Mouse (Mus musculus) kidney, postnatal 10 days (tissue): ENCODE measurements at regions not wholly inside any gene's neighbourhood (a gene's known extent, or its start where the extent isn't known, plus 50 kb on each side); places are given as distances from the start of the nearest gene placed in this dataset.

Source experiments
- DNase-seq: peaks from one replicate; pipeline ENCODE4 v3.0.0; 2021; ENCODE audit warnings: mixed read lengths

DNA sequence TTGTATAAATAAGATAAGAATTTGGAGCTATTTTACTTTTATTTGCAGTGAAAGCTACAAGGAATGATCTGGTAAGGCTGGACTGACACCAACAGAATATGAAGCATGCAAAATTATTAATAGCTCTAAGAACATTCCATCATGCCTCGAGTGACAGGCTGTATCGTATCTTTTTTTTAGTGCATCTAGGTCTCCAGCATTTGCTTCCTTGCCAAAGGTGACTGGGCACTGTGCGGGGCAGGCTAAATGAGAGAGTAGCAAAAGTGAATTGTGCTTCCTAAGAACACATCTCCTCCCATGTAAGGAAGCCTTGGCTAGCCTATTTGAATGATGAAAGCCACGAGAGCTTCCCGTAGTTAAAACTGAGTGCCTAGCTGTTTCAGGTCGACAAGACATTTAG is 261.5 kb upstream of the Ndst3 start:
- DNase-seq: no peak

DNA sequence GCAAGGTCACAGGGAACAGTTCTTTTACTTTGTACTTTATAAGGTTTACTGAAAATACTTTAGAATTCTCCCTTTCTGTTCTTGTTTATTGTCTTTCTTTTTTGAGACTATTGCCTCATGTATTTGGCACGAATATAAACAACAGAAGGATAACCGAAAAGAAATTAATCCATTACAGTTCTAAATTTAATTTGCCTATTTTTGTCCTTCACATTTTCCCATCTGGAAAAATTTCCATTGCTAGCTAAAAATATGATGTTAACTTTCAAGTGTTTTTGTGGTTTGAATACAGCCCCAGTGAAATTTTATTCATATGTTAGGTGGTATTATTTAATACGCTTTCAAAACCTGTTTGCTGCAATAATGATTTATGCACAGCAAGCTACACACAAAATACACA is 276.7 kb upstream of the Ndst3 start:
- DNase-seq: no peak

DNA sequence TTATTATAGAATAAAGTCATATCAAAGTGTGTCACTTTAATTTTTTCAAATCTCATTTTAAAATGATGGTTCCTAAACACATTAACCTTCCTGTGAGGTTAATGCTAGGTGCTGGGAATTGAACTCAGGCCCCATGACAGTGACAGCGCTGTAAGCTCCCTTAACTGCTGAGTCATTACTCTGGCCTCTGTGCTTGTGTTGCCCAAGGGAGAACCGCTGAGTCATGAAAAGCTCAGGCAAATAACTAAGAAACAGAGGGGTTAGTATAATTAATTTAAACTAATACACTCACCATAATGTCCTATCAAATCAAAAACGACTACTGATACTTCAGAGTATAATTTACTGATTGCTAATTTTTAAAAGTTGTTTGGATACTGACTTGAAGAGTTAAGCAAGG is 281.7 kb upstream of the Ndst3 start:
- DNase-seq: no peak

DNA sequence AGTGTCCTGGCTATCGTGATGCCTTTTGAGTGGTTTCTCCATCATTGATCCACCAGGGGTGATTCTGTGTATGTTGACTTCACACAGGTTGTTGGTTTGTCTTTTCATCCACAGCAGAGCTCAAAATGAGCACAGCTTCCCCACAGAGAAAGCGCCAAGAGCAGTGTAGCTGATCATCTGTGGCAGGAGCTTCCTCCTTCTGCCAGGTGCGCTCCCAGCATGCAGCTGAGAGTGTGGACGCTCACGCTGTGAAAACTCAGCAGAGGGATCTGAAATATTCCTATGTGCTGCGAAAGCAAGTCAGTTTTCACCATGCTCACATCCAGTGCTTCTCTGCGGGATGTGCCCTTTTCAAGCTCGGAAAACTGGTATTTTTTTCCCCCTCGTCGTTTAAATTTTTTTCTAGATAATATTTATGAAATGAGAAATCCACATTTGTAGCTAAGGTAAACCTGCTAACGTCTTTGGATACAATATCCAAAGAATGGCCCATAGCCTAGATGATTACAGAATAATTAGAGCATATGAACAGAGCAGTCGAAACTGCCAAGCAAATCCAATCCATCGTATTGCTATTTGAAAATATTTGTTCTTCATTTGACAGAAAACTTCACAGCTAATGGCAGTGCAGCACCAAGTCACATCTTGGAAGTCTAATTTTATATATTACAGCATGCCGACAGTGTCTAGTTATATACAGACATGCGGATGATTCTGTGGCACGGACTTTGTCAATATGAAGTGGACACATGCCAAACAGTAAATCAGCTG is 283.3 kb upstream of the Ndst3 start:
- no peak for DNase-seq

DNA sequence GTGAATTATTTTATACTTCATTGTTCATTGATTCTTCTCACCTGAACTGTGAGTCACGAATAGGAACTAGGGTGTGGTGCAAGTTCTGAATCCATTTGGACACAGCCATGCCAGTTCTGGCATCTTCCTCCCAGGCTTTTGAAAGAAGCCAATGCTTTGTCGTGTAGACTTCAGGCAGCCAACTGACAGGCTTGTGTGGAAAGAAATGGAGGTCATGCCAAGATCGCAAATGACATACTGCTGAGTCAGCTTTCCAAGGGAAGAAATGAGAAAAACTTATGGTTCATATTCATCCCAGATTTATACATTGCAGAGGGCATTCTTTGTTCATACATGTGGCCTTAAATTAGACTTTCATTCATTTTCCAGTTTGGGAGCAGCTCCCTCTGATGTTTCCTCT is 285.8 kb upstream of the Ndst3 start:
- DNase-seq: no peak

DNA sequence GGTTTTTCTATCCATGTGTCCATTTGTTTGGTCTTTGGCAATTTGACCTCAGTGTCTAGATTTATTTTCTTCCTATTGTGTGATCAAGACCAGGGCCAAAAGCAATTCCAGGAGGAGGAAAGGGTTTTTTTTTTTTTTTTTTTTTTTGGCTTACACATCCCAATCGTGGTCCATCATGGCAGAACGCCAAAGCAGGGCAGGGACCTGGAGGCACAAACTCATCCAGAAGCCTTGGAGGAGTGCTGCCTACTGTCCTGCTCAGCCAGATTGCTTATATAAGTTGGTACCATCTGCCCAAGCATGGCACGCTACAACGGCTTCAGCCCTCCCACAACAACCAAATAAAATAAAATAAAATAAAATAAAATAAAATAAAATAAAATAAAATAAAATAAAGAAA is 286.5 kb upstream of the Ndst3 start:
- DNase-seq: no peak

DNA sequence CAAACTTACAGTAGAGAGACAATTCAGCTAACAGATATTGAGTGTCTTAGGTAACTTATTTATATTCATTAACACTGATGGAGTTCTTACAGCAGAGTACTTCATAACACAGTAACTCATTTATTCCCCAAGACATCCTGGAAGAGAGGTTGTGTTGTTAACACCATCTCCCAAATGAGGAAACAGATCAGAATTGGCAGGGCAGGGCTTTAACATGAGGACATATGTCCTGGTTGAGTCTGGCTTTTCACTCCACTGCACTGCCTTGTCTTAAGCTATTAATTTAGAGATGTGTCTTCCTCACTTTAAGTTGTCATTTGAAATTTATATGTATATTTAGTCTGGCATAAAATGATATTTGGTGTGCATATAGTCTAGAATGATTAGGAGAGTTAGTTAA is 292.4 kb upstream of the Ndst3 start:
- no peak for DNase-seq

DNA sequence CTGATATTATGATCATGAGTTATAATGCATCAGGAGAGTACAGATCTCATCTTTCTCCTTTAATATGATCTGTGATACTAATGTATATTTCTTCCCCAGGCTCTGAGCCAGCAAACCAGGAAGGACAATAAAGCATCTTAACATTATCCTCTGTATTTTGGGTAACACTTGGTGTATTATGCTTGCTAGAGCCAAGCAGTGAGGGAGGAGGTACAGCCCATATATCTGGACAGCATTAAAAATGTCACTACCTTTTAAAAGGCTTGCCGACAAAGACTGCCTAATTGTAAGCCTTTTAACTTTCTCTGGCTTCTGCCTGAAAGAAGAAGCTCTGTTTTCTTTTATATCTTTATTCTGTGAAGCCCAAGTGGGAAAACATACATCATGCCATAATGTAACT is 292.9 kb upstream of the Ndst3 start:
- no peak for DNase-seq

DNA sequence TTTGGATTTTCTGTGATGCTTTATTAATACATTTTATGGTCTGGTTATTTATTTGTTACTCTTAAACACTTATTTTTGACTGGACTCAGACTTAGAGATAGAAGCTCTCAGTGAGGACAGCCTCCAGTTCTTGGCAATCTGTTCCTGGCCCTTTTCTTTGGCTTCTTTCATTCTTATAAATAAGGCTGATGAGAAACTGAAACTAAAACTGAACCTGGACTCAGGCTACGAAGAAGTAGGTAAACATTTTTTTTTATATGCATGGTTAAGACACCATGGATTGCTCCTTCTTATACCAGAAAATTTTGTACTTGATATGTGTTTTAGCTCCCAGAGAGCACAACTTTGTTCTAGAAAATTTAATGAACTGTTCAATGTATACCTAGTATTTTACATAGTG is 293.4 kb upstream of the Ndst3 start:
- DNase-seq: no peak

DNA sequence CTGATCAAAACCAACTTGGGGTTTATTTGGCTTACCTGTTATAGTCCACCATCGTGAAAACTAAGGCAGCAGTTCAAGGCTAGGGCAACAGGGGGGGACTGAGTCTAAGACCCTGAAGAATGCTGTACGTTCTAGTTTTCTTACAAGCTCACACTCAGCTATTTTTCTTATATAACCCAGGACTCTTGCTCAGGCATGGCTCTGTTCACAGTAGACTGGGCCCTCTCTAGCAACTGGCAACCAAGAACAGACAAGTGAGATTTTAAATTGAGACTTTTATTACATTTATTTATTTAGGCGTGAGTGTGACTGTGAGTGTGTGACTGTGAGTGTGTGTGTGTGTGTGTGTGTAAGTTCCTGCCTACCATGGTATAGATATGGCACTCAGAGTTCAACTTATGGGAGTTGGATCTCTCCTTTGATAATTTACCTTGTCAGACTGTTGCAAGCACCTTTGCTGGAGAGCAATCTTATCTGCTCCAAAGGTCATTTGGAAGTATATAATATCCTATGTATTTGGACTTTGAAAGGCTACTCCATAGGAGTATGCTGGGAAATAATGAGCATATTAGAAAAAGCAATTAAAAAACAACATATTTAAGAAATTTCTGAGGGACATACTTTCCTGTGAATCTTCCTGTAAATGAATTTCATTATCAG is 309.4 kb upstream of the Ndst3 start:
- DNase-seq: no peak

DNA sequence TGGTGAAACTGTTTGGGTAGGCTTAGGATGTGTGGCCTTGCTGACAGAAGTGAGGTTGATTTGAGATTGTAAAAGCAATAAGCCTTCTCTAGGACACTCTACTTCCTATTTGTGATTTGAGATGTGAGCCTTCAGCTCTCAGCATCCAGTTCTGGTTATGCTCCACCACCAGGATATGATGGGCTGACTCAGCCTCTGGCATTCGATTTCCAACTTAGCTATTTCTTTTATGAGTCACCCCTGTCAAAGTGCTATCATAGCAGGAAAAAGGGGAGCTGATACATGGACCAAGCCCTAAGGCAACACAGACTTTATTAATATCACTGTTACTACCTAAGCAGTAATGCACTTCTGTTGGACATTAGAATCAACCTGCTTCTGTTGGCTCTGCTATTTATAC is 310.2 kb upstream of the Ndst3 start:
- DNase-seq: no peak

DNA sequence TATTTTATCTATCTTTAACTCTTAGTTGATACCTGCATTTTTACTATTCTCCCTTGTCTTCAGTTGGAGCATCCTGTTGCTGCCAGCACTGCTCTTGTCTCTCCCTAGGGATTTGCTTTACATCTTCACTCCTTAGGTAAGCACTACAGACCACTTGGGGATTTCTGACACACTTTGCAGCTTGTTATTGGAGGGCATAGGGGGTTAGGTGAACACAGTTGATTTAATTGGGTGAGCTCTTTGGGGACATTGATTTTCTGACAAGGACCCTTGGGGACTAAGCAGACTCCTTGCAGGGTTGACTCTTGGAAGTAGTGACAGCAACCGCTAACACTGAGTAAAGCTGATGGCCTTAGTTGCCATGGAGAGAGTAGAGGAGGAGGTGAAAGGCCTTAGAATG is 309.0 kb upstream of the Tram1l1 start:
- DNase-seq: no peak

DNA sequence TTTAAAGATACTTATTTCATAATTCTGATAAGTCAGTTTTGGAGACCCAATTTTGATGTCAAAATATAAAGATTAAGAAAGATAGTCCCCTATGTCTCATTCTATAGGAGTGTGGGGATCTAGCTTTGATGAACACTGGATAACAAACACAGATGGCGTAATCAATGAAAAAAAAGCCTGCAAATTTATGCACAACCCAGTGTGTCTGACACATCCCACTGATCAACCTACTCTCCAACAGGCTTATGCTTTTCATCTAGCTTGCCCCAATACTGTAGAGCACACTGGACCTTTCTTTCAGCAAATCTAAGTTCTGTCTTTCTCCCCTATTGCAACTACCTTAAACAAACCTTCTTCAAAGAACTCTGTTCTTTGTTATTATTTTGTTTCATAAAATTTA is 302.0 kb upstream of the Tram1l1 start:
- no peak for DNase-seq

DNA sequence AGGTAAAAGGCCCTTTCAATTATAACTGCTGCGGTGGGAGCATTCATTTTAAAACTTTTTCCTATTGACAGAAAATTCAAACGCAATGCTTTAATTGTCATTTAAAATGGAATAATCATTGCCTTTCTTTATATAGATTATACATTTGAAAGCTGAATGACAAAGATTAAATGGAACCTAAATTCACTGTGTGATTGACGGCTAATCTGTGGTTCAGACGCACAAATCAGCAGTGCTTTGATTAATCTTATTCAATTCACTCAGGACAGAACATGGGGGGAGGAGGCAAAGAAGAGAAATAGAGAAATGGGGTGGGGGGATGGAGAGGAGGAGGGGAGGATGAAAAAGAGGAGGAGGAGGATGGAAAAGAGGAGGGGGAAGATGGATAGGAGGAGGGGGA is 294.5 kb upstream of the Tram1l1 start:
- no peak for DNase-seq

DNA sequence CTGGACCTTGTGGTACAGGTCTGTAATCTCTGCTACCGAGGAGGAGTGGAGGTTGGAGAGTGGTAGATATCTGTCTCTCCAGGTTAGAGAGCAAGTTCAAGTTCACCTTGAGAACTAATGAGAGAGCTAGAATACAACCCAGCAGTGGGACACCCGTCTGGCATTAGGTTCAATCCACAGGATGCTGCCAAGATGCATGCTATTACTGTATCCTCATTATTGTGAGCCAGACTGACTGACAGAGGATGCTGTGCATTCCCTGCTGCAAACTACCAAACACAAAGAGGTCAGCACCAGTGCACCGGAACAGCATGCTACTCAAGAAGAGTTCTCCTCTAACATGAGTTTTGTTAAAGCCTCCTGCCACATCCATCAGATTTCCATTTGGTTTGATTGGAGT is 253.6 kb upstream of the Tram1l1 start:
- DNase-seq: no peak

DNA sequence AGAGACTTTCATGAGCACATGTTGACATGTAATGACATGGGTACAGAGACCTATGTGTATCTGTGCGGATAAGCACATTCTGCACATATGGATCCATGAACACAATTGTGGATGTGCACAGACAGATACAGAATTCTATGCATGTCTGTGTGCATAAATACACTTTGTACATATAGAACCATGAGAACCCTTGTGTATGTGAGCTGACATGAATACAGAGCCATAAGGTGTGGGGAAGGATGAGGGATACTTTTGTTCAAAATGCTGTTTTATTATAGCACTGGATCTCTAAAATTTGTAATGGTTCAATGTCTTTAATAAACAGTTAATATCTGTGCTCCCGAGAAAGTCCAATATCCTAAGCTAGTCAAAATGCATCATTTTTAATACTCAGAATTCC is 253.1 kb upstream of the Tram1l1 start:
- DNase-seq: no peak

DNA sequence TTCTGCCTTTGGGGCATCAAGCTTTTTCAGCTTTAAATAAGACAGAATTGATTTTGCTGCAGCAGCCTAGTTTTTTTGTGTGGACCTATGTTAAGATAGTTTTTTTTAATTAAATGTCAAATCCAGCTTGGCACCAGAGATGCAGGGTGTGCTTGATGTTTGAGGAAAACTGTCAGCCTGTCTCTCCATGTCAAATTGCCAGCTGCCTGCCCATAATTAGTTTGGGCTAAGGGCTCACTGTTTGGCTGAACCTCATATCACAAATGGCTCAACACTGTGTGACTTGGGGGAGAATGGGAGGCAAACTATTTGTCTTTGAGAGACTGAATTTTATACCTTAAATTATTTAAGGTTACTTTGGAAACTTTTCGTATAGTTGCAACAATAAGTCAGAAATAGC is 252.7 kb upstream of the Tram1l1 start:
- no peak for DNase-seq

DNA sequence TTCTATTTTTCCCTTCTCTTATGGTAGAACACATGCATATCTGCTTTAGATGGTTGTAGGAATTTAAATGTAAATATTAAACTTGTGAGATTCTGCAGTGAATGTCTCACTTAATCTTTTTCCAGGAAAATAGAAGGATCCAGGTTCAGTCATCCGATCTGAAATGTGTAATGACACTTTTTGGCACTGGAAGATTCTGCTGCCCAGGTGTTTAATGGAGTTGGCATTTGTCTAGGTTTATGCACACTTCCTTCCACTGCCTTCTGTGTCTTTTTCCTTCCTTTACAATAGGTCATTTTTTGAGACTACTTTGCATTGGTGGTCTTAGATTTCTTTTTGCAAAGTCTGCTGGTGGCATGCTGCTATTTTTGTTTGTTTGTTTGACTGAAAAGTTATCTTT is 251.5 kb upstream of the Tram1l1 start:
- DNase-seq: no peak

DNA sequence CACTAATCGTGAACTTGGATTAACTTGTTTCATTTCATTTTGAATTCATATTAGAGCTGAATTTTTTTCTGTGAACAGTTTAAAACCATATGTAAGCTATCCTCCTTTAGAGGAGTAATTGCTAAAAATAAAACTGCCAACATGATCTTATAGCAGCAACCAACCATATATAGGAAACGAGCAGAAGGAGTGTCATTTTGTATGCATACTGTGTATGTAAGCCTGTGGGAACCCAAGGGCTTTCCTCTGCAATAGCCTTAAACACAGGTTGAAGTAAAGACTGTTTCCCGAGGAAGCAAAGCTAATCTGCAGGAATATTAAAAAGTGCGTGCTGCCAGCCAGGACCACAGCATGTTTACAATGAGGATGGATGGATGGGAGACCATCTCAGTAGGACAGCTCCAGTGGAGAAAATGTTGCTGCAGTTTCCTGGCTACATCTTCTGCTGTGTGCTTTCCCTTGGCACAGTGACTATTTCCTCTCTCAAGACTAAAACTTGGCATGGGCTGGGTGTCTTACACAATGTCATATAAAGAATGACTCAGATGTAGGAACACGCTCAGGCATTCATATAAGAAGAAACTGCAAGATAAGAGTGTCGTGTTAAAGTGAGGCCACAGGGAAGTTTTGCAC is 244.6 kb upstream of the Tram1l1 start:
- no peak for DNase-seq

DNA sequence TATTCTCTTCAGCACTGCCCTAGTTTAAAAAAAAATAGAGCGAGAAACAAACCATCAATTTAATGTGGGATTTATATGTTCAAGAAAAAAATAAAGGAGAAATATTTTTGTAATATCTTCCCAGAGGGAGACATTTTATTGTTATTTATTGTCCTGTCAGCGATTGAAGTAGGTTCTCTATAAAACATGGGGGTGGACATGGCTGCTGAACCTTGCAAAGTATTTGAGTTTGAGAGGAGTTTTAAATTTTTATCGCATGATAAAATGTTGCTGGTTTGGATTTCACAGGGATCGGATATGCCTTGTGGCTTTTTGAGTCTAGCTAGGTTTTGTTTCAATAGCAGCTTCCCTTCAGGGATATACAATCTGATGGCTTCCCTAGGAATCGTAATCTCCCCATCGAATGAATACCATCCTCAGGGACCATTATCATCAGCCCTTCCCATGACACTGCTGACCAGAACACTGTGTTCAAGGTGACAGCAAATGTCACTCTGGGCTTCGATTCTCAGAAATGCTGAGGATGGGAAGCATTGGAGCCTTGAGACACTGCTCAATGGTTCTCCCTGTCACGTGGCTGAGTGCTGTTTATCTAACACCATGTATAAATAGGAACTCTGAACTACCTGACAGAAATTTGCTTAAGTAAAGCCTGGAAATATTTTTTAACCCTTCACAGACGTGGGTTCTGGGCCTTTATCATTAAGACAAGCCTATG is 228.1 kb upstream of the Tram1l1 start:
- no peak for DNase-seq

DNA sequence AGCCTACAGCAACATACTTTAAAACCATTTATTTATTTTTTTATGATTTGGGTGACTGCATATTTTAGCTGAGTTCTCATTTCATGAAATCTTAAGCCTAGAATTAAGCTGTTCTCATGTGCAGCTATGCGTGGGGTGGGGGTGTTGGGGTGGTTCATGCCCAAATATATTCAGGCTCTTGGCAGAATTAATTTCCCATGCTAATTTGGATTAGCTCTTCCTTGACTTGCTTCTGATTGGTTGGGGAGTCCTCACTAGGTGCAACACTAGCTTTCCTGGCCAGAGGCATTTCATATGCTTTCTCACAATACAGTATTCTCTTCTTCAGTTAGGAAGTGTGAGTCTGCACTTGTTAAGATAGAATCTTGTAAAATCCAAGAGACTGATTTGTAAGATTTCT is 206.7 kb upstream of the Tram1l1 start:
- no peak for DNase-seq

DNA sequence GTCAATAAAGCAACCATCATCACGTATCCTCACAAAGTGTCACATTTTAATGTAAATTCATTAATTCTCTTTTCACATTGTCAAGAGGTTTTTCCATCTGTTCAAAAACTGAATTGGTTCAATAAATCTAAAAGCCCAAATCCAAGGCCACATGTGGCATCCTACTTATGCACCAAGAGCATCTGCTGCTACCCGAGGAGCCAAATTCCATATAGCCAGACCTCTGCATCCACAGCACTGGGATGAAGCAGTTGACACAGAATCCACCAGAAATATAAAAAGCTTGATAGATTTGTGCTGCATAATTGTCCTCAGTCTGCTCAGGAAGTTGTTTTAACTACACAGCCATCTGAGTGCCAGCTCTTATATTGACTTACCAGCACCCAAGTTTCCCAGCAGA is 164.4 kb upstream of the Tram1l1 start:
- DNase-seq: no peak

DNA sequence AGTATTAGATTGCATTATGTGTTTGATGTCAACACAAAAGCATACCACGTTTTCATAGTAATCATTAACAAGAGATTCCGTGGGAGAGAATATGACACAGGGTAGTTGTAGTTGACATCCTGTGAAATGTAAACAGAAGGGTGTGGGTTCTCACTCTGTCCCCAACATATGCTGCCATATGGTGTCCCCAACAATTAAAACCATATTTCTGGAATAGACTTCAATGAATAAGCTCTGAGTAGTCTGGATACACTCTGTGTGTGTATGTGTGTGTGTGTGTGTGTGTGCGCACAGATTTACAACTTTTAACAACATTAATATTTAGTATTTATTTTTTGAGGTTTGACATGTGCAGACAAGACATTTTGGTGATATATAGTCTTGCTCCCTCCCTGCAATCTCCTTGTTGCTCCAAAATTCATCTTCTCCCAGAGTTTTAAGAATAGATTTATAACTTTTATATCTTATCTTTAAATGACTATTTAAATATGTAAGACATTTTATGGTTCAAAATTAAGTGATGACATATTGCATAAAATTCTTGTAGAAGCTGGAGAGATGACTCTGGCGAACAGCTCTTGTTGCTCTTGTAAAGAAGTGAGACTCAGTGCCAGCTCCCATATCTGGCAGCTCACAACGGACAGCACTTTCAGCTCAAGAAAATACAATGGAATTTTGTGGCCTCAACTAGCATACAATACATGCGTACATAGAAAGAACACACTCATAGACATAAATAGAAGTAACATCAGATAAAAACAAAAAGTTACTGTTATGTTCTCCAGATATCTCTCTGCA is 162.6 kb upstream of the Tram1l1 start:
- DNase-seq: no peak
